Mouse (Mus musculus) gastrocnemius, postnatal 25 days (tissue): Measurements from ENCODE around the gene Ank2. TPM values are rescaled to one million over a fixed set of nuclear protein-coding genes. Genes with fewer than 3 reads are reported as not detected.
A peak's percentile ranks its signal among the peaks of the same experiment; 100 is the strongest.

Experiments used
- DNase-seq: peaks from one replicate; pipeline ENCODE4 v3.0.0; 2022
- total RNA-seq, 2 experiments: library from RNA; stranded (reverse); gene quantifications; 1 replicate in 1 of 2; 2 replicates in 1 of 2; pipeline ENCODE4 v1.2.3; 2021

Ank2 gene
- total RNA-seq, 2 experiments from 2014 or later: 93.4 to 95.2 TPM

DNA sequence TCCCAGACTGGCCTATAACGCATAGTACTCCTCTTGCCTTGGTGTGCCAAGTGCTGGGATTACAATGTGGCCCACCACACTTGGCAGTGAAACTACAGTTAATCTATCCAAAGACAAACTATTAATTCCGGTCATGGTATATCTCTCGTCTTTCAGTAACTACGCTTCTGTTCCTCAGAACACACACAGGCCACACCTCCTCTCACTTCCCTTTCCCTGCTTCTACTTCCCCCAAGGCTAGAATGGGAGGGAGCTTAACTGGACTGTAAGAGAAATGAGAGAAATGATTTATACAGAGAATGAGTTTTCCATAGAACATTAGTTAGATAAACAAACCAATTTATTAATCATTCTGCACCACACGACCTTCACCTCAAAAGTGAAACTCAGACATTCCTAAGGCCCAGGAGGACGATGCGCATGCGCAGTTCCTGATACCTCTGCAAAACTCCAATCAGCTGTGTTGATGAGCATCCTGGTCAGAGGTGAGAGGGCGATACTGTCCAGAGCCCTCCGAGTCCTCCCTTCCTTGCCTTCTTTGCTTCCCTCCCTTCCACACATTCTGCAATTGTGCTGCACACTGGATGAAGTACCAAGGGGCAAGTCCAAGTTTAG, 206.2 kb downstream of the Ank2 start:
- DNase-seq: no peak

DNA sequence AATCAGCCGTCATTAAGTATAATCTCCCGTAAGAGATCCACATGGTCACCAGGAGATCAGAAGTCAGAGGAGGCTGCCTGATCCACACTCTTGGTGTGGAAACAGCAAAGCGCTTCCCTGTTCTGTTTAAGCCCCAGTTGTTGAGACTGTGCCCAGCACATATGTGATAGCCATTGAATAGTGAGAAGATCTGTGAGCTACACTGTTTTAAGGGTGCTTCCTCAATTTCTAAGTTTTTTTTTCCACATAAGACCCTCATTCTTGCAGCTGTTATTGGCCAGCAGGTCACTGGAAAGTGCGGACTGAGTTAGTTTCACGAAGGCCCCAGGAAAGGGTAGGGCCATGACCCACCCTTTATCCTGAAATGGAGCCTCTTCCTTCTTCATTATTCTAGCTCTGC, 216.9 kb downstream of the Ank2 start:
- DNase-seq: no peak

DNA sequence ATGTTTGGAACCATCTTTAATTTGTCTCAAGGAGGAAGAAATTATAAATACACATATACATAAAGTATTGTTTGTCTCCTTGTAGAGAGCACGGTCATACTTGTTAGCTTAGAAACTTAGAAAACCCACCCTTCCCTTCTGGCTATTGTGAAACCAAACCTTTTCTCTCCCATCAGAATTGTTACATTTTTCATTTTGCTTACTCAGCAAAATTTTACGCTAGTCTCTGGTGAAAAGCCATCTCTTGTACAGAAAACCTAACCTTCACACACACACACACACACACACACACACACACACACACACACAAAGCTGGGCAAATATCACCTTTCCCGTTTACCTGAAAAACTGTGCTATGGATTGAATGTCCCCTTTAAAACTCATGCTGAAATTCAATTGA, 217.8 kb downstream of the Ank2 start:
- no peak for DNase-seq

DNA sequence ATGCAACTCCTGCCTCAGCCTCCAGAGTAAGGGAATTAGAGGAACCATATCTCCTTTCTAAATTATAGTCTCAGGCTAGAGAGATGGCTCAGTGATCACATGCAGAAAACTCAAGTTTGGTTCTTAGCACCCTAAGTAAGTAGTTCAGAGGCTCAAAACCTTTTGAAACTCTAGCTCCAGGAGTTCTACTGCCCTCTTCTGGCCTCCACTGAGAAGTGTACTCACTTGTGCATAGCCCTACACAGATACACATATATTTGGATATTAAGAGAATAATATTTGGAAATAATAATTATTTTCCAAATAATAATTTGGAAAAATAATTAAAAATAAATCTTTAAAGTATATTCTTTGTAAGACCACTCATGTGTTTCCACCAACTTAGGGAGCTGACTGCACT, 218.8 kb downstream of the Ank2 start:
- DNase-seq: no peak

DNA sequence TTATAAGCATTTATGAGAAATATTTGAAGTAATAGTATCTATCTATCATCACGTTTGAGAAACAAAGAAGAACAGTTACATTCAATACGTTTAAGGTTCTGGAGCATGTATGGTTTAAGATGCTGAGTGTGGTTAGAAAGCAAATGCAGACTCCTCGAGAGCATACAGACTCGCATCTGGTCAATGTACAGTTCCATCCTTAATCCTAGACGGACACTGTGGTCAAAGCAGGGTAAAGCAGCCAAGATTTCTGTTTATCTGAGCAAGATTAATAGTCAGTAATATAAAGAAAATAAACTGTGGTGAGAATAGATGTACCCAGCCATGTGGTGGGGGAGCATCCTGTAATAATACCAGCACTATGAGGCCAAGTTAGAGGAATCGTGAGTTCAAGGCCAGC, 223.2 kb downstream of the Ank2 start:
- DNase-seq: no peak

DNA sequence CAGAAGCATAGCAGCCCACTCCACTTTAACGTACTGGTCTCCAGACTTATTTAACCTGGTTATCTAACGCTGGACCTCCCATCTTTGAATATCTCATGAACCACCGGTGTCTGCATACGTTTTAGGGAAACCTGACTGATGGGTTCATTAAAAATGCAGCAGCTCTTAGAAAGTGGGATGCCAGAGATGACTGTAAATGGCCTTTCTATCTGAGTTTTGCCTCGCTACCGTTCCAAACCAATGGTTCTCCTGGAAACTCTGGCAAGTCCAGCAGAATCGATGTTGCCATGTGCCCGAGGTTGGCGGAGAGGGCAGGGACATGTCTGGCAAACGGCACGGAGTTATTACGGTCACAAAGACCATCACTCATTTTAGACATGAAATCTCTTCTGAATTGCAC, 226.3 kb downstream of the Ank2 start:
- no peak for DNase-seq

DNA sequence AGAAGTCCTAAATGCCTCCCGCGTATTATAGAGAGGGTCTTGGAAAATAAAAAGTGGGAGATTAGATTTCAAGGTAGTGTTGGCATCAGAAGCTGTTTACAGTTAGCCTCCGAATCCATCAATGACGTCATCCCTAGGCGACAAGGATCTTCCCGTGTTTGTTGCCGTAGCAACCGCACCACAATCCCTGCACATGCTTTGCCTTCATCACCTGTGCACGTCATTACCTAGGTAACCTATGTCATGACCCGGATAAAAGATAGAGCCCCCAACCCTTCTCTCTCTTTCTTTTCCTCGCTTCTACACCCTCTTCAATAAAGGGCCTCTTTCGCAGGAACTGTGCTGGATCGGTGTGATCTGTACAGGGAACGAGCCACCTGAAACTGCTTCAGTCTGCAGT, 229.5 kb downstream of the Ank2 start:
- DNase-seq: no peak

DNA sequence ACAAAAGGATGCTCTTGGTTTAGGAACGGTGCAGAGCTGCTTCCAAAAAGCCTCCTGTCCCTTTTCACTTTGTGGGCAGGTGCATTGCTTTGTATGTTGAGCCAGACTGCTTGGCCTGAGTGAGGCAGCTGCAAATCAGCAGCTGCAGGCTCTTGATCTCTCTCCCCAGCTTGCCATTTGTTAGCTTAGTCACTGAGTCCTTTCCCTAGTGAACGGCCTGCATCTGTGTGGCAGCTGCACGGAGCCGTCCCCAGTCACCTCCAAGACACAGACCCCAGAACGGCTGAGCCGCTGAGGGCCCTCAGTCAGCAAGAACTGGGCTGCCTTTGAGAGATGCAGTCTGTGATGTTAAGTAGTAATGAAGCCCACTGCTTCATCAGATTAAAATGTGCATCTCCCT, 231.3 kb downstream of the Ank2 start:
- no peak for DNase-seq

DNA sequence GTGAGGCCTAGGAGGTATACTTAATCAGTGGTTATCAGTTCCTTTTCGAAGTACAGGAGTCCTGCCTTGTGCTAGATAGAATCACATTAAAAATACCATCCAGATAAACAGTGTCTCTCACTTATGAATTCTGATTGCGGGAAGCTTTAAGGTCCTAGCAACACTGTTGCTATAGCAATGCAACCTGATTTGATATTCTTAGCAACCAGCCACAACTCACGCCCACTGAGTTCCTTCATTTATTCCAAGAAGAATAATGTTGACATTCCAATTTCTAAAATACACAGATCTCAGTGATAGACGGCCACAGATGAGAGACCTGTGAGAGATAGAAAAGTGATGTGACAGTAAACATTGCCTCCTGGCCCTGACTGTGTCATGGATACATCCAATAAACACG, 233.4 kb downstream of the Ank2 start:
- DNase-seq: no peak

DNA sequence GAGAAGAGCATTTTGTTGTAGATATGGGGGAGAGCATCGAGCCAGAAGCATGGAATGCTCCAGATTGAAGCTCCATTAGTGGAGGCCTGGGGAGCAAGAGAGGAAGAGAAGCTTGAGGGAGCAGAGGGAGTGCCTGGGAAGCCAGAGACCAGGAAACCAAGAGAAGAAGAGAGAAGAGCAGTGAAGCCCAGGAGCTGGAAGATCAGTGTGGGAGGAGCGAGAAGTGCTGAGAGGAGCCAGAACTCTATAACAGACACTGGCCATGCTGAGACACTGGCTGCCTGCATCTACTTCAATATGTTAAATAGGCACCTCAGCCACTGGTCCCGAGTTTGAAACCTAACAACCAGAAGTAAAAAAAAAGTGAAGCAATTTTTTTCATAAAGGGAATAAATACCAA, 234.0 kb downstream of the Ank2 start:
- no peak for DNase-seq

DNA sequence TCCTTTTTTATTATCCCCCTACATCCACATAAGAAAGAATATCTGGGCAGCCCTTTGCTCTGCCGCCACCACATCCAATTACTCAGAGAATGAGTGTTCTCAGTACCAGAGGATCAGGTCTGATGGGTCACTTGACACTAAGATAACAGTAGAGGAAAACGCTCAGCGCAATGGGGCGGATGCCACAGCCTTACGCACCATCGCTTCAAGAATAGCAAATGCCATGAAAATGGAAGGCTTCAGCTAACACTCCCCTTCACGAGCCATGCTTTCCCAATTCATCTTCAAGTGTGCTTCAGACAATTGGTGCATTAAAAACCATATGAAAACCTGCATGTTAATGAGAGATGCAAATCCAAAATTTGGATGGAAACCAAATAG, 238.4 kb downstream of the Ank2 start:
- no peak for DNase-seq

DNA sequence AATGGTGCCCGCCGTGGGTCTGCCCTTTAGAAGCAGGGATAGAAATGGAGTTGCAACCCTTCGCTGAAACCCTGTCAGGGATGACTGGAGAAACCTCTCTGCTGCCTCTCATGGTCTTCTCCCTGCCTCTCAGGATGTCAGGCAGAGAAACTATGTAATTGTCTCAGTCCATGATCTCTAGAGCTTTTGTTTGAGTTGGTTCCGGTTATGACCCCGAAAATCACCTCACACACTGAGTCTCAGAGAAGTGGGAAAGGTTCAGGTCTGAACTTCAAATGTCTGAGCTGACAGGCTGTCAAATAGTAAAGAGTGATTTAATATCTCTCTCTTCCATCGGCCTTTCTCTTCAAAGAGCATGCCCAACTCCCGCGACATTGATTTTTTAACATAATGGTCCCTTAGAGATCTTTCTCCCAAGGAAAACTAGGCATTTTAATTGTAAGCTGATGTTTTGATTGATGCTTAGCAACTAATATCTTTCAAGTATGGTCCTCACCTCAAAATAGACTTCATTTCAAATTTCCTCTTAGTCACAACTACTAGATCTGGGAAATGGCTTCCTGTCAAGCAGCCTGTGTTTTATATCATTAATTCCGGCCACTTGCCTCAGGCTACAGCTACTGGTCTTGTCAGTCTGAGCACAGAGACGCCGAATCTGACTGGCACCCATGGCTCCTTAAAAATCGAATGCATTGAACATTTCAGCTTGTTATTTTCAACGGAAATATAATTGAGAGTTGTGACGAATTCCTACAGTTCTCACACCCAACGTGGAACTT, 239.0 kb downstream of the Ank2 start:
- no peak for DNase-seq

DNA sequence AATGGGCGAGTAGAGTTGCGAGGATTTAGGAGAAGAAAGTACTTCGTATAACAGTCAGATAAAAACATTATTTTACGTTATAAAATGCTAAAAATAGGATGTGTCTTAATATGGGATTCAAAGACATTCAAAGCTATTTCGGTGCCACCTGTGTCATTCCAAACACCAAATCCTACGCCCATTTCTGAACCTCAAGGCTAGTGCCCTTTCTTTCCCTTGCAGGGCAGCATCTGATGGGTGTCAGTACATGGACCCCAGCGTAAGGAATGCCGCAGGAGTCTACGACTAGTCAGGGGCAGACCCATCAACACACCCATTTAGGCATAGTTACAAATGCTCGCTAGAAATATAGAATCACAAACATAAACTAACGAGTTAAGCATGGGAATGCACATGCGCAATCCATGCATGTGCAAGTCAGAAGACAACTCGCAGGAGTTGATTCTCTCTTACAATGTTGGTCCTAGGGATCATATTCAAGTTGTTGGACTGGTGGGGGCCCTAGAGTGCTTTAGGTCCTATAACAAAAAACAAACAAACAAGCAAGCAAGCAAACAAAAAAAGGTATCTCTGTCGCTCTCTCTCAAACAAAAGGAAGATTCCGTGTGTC, 240.6 kb downstream of the Ank2 start:
- DNase-seq: no peak

DNA sequence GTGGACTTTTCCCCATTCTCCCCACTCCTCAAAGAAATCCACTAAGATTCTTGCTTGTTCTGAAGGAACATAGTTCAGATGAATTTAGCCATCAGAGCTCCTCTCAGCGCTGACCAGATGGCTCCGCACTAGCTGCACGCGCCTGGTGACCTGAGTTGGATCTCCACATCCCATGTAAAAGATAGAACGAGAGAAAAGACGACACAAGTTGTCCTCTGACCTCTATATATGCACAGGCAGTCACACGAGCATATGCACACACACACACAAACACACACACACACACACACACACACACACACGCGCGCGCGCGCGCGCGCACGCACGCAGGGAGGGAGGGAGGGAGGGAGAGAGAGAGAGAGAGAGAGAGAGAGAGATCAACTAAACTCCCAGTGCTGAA, 241.2 kb downstream of the Ank2 start:
- peak; percentile 4 for DNase-seq

DNA sequence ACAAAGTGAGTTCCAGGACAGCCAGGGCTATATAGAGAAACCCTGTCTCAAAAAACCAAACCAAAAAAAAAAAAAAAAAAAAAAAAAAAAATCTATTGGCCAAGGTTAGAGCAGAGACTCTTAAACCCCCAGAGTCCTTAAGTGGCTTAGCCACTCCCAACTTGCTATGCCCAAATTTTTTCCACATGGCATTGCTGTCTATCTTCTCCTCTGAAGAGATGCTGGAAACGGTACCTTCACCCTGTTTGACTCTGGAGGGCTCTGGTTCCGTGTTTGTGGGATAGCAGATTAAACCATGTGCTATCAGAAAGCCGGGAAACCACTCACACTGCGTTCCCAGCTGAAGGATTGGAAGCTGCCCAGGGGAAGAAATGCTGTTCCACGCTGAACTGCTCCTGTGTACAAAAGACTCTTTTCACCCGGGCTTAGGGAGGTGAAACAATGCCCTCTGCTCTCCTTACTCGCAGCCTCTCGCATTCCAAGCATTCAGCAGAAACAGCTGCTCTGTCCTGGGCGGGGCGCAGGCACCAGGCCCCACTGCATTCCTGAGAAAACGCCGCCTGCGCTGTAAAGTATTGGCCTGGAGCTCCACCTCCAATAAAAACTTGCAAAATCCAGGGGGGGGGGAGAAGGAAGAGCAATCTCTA, 241.7 kb downstream of the Ank2 start:
- peak; percentile 67 for DNase-seq

DNA sequence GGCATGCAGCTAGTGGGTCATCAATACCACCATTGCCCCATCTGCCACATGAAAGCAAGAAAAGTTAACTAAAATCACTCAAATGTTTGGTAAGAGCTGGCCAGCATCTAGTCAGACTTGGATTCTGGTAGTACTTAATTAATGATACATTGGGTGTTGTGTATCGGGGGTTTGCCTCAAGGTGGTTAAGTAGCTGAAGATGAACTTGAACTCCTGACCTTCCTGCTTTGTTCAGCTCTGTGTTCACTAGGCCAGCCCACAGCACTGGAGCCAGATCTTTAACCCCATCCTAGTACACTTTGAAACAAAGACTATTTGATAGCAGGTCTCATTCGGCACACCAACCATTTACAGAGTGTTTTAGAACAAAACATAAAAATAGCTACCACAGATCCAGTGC, 242.5 kb downstream of the Ank2 start:
- no peak for DNase-seq

DNA sequence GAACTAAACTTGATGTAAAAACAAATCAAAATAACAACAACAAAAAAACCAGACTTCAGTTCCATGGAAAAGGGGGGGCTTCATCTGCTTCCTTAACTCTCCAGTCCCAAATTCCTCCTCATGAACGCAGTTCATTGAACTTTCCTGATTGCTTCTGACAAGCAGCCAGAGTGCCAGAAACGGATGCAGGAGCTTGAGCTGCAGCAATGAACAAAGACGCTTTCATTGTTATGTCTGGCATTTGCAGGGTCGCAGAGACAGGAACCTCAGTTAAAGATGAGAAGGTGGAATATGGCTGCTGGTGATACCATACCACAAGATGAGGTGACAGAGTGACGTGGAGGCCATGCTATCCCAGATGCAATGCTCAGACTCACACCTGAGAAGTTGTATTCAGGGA, 248.2 kb downstream of the Ank2 start:
- DNase-seq: no peak

DNA sequence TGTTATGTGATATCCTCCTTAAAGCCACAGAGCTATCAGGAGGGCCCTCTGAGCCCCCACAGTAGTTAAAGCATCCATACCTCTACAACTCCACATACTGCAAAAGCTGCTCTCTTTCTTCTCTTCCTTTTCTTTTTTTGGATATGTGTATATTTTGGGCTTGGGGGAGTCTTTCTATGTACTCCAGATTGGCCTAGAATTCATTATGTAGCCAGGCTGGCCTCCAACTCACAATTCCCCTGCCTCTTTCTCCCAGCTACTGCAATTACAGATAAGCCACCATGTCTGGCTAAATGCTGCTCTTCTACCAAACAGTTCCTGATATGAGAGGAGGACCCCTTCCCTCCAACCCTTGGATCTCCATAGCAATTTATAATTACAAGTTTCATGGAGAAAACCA, 250.5 kb downstream of the Ank2 start:
- DNase-seq: no peak

DNA sequence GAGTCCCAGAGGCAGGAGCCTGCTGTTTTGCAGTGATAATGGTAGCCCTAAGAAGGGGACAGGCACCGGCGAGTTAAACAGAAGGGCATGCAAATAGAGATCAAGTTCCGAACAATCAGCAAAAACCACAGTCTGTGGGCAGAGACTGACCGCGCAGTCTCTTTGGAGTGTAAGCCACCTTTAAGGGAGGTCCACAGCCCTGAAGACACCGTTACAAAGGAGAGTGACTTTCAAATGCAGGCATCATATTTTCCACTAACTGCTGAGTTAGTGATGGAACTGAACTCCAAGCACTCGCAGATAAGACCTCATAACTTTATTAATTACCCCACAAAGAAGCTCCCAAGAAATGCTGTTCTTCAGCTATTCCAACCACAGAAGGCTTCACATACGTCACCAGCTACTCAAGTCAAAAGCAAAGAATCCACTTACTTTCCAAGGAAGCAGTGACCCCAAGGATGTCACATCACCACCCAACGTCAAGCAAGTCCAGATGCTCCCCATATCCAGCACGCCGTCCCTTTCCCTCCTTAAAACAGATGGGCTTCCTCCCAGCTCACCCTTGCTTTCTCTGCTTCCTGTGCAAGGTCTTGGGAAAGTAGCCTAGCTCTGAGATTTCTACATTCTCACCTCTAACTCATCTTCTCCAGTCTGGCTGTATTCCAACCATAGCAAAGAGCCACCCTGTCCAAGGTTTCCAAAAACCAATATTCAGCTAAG, 252.0 kb downstream of the Ank2 start:
- DNase-seq: no peak

DNA sequence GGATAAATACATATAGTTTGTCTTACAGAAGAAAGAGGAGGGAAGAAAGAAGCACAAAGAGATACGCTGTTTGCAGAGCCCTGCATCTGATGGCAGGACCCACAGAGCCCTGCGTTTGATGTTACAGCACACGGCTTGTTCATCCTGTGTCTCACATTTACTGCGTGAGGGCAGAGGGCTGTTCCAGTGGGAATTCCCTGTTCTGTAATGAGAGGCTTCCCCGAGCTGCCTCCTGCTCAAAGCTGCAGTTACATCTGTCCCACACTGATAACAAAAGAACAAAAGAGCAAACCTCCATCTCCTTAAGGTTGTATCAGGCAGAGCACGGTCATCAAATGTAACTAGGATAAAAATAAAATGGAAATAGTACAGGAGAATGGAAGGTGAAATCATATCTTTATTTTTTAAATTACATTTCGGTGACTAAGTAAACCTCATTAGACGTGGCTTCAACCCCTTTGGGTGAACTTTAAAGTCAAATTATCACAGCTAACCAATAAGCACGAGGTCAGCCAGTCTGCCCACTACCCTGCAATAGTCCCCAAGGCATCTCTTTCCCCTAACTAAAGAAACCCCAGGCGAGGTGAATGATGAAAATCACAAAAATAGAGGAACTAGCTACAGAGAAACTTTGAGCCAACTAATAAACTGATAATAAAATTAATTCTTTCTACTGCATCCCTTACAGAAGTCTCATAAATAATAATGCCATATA, 255.1 kb downstream of the Ank2 start:
- no peak for DNase-seq

DNA sequence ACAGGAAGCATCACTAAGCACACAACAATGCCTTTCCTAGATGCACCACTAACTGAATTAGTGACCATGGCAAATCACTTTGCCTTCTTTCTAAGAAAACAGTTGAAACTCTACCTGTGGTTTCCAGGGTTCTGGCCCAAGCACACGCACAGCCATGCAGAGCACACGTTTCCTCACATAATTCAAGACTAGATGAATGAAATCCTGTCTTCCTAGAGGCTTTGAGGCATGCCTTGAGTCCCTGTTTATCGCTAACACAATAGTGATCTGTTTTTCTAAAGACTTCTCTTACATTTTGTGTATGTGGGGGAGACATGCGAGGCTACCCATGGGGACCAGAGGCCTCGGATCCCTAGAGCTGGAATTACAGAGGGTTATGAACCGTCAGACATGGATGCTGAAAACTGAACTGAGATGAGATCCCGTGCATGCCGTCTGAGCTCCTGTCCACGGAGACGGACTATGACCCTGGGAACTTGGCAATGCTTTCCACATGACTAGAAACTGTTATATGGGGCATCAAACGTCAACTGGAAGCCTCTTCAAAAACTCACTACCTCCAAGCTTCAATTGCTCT, 256.8 kb downstream of the Ank2 start:
- DNase-seq: no peak

DNA sequence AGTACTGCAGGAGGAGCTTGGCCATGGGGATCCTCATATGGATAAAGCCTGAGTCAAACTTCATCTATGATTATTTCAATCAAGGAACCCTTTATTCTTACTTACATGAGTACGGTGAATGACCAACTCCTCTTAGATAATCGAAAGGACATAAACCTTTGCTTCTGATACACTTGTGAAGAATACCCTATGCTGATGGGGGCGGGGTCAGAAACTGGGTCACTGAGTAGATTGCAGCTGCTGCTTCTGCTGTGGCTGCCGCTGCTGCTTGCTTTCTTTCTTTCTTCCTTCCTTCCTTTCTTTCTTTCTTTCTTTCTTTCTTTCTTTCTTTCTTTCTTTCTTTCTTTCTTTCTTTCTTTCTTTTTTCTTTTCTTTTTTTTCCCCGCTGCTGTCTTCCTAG, 263.9 kb downstream of the Ank2 start:
- no peak for DNase-seq
